Mouse (Mus musculus): ENCODE data around the gene Tomm40l. TPM values are rescaled to one million over a fixed set of nuclear protein-coding genes. Genes with fewer than 3 reads are reported as not detected.

The Tomm40l gene
- polyA plus RNA-seq, 1 experiment from 2014 or later: 33.4 TPM

- Histone ChIP-seq H3K27me3 (no peaks in the 10 kb centered on the region), H3K27ac (replicated peaks) (0 out of 2 replicates have a peak overlapping the region, but pooled peaks have one; percentile 46)
- 6% methylated on average over 22 of the region's 22 CpGs for WGBS
Measured at GRCm38 (mm10) chr1:171221281-171222193, 777 bp downstream of the Tomm40l start.

GRCm38 (mm10) chr1:171220871-171221270 lies 1.4 kb downstream of the Tomm40l start:
- Histone ChIP-seq H3K4me3 (peak overlapping the region; percentile 56; the same call in 1 of the 2 replicates), H3K4me1 (peaks cover 16% of the 10 kb centered on the region), H3K4me2 (replicated peaks) (peak overlapping the region; percentile 82), H3K9me3 (no peaks in the 10 kb centered on the region), H3K27me3 (no peaks in the 10 kb centered on the region), H3K9ac (replicated peaks) (no peak overlapping the region), H3K36me3 (peaks cover 13% of the 10 kb centered on the region), H3K27ac (replicated peaks) (no peak overlapping the region)
- ATAC-seq (ENCODE audit: low FRiP score, low read depth): 0 out of 2 replicates have a peak, but pooled peaks have one; percentile 11
- 6% methylated on average over 10 of the region's 10 CpGs for WGBS

More at GRCm38 (mm10) chr1:171221281-171222193, 777 bp downstream of the Tomm40l start:
- ATAC-seq (ENCODE audit: low FRiP score, low read depth): no peak
- Histone ChIP-seq H3K9me3 (no peaks in the 10 kb centered on the region), H3K4me1 (peaks cover 16% of the 10 kb centered on the region), H3K4me2 (replicated peaks) (peak overlapping the region; percentile 82), H3K36me3 (peaks cover 13% of the 10 kb centered on the region), H3K4me3 (peak overlapping the region; percentile 56), H3K9ac (replicated peaks) (peak overlapping the region; percentile 43)

- no peak for ATAC-seq (ENCODE audit: low FRiP score, low read depth)
- 89% methylated on average over 18 of the region's 18 CpGs for WGBS
- Histone ChIP-seq H3K4me3 (no peak overlapping the region), H3K9me3 (no peaks in the 10 kb centered on the region), H3K36me3 (peaks cover 13% of the 10 kb centered on the region), H3K4me1 (peaks cover 6% of the 10 kb centered on the region), H3K9ac (replicated peaks) (no peak overlapping the region), H3K27ac (replicated peaks) (no peak overlapping the region), H3K27me3 (no peaks in the 10 kb centered on the region), H3K4me2 (replicated peaks) (no peak overlapping the region)
Measured at GRCm38 (mm10) chr1:171216241-171216955, 5.9 kb downstream of the Tomm40l start.

GRCm38 (mm10) chr1:171213801-171214496 lies 8.4 kb downstream of the Tomm40l start, which contains the start of gene Nr1i3:
Gene Nr1i3, plus strand, starts transcription at chr1:171213970.
- no peaks in the 10 kb centered on the region for H3K27me3 ChIP-seq
- H3K27ac ChIP-seq (replicated peaks): no peak within 1 kb of the TSS
- no peaks in the 10 kb centered on the region for H3K4me1 ChIP-seq
- WGBS: 70% methylated on average over 10 of the region's 10 CpGs
- no peak for ATAC-seq (ENCODE audit: low FRiP score, low read depth)
- H3K9me3 ChIP-seq: no peaks in the 10 kb centered on the region
- H3K36me3 ChIP-seq: peaks cover 4% of the 10 kb centered on the region; the same call in 1 of the 2 replicates
- no peak within 1 kb of the TSS for H3K9ac ChIP-seq (replicated peaks)
- H3K4me2 ChIP-seq (replicated peaks): no peak within 1 kb of the TSS
- H3K4me3 ChIP-seq: no peak within 1 kb of the TSS

- no peaks in the 10 kb centered on the region for H3K4me1 ChIP-seq
- no peak overlapping the region for H3K4me2 ChIP-seq (replicated peaks)
- no peaks in the 10 kb centered on the region for H3K27me3 ChIP-seq
- H3K9me3 ChIP-seq: no peaks in the 10 kb centered on the region
- no peak overlapping the region for H3K9ac ChIP-seq (replicated peaks)
- no peak overlapping the region for H3K4me3 ChIP-seq
- no peak for ATAC-seq (ENCODE audit: low FRiP score, low read depth)
- 38% methylated on average over 3 of the region's 3 CpGs for whole genome bisulfite sequencing
- H3K36me3 ChIP-seq: no peaks in the 10 kb centered on the region
- no peak overlapping the region for H3K27ac ChIP-seq (replicated peaks)
Measured at GRCm38 (mm10) chr1:171212854-171213253, 9.5 kb downstream of the Tomm40l start.

- Histone ChIP-seq H3K27me3 (no peaks in the 10 kb centered on the region), H3K9ac (replicated peaks) (no peak overlapping the region), H3K4me2 (replicated peaks) (no peak overlapping the region), H3K4me1 (no peaks in the 10 kb centered on the region), H3K36me3 (no peaks in the 10 kb centered on the region), H3K4me3 (no peak overlapping the region), H3K27ac (replicated peaks) (no peak overlapping the region), H3K9me3 (no peaks in the 10 kb centered on the region)
- no peak for ATAC-seq (ENCODE audit: low FRiP score, low read depth)
- 13% methylated on average over 4 of the region's 4 CpGs for WGBS
Measured at GRCm38 (mm10) chr1:171209409-171209808, 12.9 kb downstream of the Tomm40l start.

GRCm38 (mm10) chr1:171205704-171206493 lies 16.4 kb downstream of the Tomm40l start:
- no peak for ATAC-seq (ENCODE audit: low FRiP score, low read depth)
- Histone ChIP-seq H3K4me3 (no peak overlapping the region), H3K27ac (replicated peaks) (no peak overlapping the region), H3K36me3 (no peaks in the 10 kb centered on the region), H3K9ac (replicated peaks) (no peak overlapping the region), H3K4me2 (replicated peaks) (no peak overlapping the region), H3K4me1 (no peaks in the 10 kb centered on the region), H3K9me3 (no peaks in the 10 kb centered on the region), H3K27me3 (no peaks in the 10 kb centered on the region)
- 70% methylated on average over 6 of the region's 6 CpGs for WGBS

GRCm38 (mm10) chr1:171204249-171204644 lies 18.1 kb downstream of the Tomm40l start:
- Histone ChIP-seq H3K9me3 (no peaks in the 10 kb centered on the region), H3K27me3 (no peaks in the 10 kb centered on the region; the same call in 1 of the 2 replicates), H3K9ac (replicated peaks) (no peak overlapping the region), H3K4me3 (no peak overlapping the region), H3K27ac (replicated peaks) (no peak overlapping the region), H3K36me3 (no peaks in the 10 kb centered on the region), H3K4me1 (no peaks in the 10 kb centered on the region), H3K4me2 (replicated peaks) (no peak overlapping the region)
- ATAC-seq (ENCODE audit: low FRiP score, low read depth): no peak
- WGBS: 74% methylated on average over 7 of the region's 7 CpGs

- H3K36me3 ChIP-seq: no peaks in the 10 kb centered on the region
- H3K27ac ChIP-seq (replicated peaks): no peak overlapping the region
- ATAC-seq (ENCODE audit: low FRiP score, low read depth): no peak
- H3K9ac ChIP-seq (replicated peaks): no peak overlapping the region
- H3K4me3 ChIP-seq: no peak overlapping the region
- H3K9me3 ChIP-seq: no peaks in the 10 kb centered on the region
- H3K27me3 ChIP-seq: peaks cover 4% of the 10 kb centered on the region; the same call in 1 of the 2 replicates
- WGBS: 57% methylated on average over 9 of the region's 11 CpGs
- no peak overlapping the region for H3K4me2 ChIP-seq (replicated peaks)
- H3K4me1 ChIP-seq: no peaks in the 10 kb centered on the region
Measured at GRCm38 (mm10) chr1:171203471-171204248, 18.7 kb downstream of the Tomm40l start.

GRCm38 (mm10) chr1:171200769-171201168 lies 21.5 kb downstream of the Tomm40l start:
- Histone ChIP-seq H3K4me1 (peaks cover 6% of the 10 kb centered on the region), H3K4me3 (no peak overlapping the region), H3K9me3 (no peaks in the 10 kb centered on the region), H3K27me3 (peaks cover 17% of the 10 kb centered on the region), H3K36me3 (no peaks in the 10 kb centered on the region), H3K4me2 (replicated peaks) (no peak overlapping the region), H3K27ac (replicated peaks) (no peak overlapping the region), H3K9ac (replicated peaks) (no peak overlapping the region)
- 94% methylated on average over 1 of the region's 1 CpGs for WGBS
- no peak for ATAC-seq (ENCODE audit: low FRiP score, low read depth)
